ENCODE assay signal across 8 mouse cellular contexts in genomic region chr7:34390834-34391155, GRCm38 (mm10). TPM values are rescaled to one million over a fixed set of nuclear protein-coding genes. Genes with fewer than 3 reads are reported as not detected.
A peak's percentile ranks its signal among the peaks of the same experiment; 100 is the strongest.
DNase-seq lines count a peak whose midpoint lies in the region; ATAC-seq and TF ChIP-seq lines count a peak whose summit lies in the region.

No protein-coding gene starts in this region.

- H3K79me2 ChIP-seq in C2C12 (ENCODE audit: control insufficient read depth, insufficient read depth): peaks cover 45% of the 10 kb centered on the region

- peaks cover 16% of the 10 kb centered on the region for H3K36me3 ChIP-seq in C2C12 (ENCODE audit: control insufficient read depth, insufficient read depth)
- no peaks in the 10 kb centered on the region for H3K36me3 ChIP-seq in forebrain, embryonic 16.5 days (ENCODE audit: control insufficient read depth, insufficient read depth)
- no peaks in the 10 kb centered on the region for H3K36me3 ChIP-seq in hindbrain, embryonic 13.5 days

- 74% methylated on average over 7 of the region's 7 CpGs for WGBS in forebrain, embryonic 16.5 days
- WGBS in hindbrain, embryonic 13.5 days: 58% methylated on average over 7 of the region's 7 CpGs

- no peak overlapping the region for H3ac ChIP-seq in C2C12 (ENCODE audit: control insufficient read depth, insufficient read length, low read depth)

- no peak overlapping the region for H3K27ac ChIP-seq in forebrain, embryonic 16.5 days (ENCODE audit: low read length)
- H3K27ac ChIP-seq in hindbrain, embryonic 13.5 days: peak overlapping the region; percentile 99; the same call in 1 of the 2 replicates

- no peak for ATAC-seq in forebrain, embryonic 16.5 days
- ATAC-seq in hindbrain, embryonic 13.5 days (ENCODE audit: low FRiP score): no peak
- ATAC-seq in CD4-positive, CD25-positive, alpha-beta regulatory T cell, adult 4 months: no peak

- H3K27me3 ChIP-seq in C2C12 (ENCODE audit: control insufficient read depth, insufficient read depth, insufficient read length): no peaks in the 10 kb centered on the region
- no peaks in the 10 kb centered on the region for H3K27me3 ChIP-seq in forebrain, embryonic 16.5 days (replicated peaks; ENCODE audit: control insufficient read depth, insufficient read depth, low read length)
- no peaks in the 10 kb centered on the region for H3K27me3 ChIP-seq in hindbrain, embryonic 13.5 days

- H3K4me1 ChIP-seq in forebrain, embryonic 16.5 days (replicated peaks; ENCODE audit: control insufficient read depth, insufficient read depth, low read length): peaks cover 36% of the 10 kb centered on the region
- H3K4me1 ChIP-seq in hindbrain, embryonic 13.5 days (replicated peaks): peaks cover 36% of the 10 kb centered on the region

- no peaks in the 10 kb centered on the region for H3K9me3 ChIP-seq in forebrain, embryonic 16.5 days (ENCODE audit: control insufficient read depth, low read length)
- H3K9me3 ChIP-seq in hindbrain, embryonic 13.5 days: no peaks in the 10 kb centered on the region

- TF ChIP-seq CTCF in C2C12 (IDR thresholded peaks at IDR 0.05; ENCODE audit: control insufficient read depth, insufficient read depth, insufficient read length): no peak

- H3K79me3 ChIP-seq in C2C12 (ENCODE audit: low read depth): peaks cover 32% of the 10 kb centered on the region

- H3K4me2 ChIP-seq in forebrain, embryonic 16.5 days (ENCODE audit: low read length): peak overlapping the region; percentile 70
- H3K4me2 ChIP-seq in hindbrain, embryonic 13.5 days: peak overlapping the region; percentile 85

- H3K4me3 ChIP-seq in C2C12 (ENCODE audit: insufficient read depth, poor library complexity, severe bottlenecking): no peak overlapping the region
- H3K4me3 ChIP-seq in forebrain, embryonic 16.5 days (replicated peaks; ENCODE audit: low read length): no peak overlapping the region; the same call in 1 of the 2 replicates
- peak overlapping the region; percentile 94 for H3K4me3 ChIP-seq in hindbrain, embryonic 13.5 days

- peak overlapping the region; percentile 98; the same call in 1 of the 2 replicates for H3K9ac ChIP-seq in forebrain, embryonic 16.5 days (replicated peaks; ENCODE audit: low read depth, low read length)
- H3K9ac ChIP-seq in hindbrain, embryonic 13.5 days: peak overlapping the region; percentile 98

- DNase-seq in cerebellum, postnatal 14 days: peak; percentile 49 to 59
- no peak for DNase-seq in cerebellum, adult 8-10 months
- DNase-seq in lung, postnatal 36 days: peak; percentile 45
- no peak for DNase-seq in urinary bladder, adult 2 months (ENCODE audit: low spot score)

TF ChIP-seq in C2C12, 6 proteins besides CTCF, POLR2A, EP300 and RAD21:
- peak; percentile 34 for TF ChIP-seq MYOD1 (IDR thresholded peaks at IDR 0.05; ENCODE audit: control insufficient read depth, insufficient read length, low read depth)
- TF ChIP-seq CEBPB (IDR thresholded peaks at IDR 0.05; ENCODE audit: low read depth): peak; percentile 48
- TF ChIP-seq USF1 (IDR thresholded peaks at IDR 0.05; ENCODE audit: low read depth): no peak
TF ChIP-seq in C2C12: peak in this region for 2.

RNA-seq across cellular contexts. Expression of gene Lsm14a, which starts 2.3 kb away (rescaled TPM):
- 41.9 TPM for polyA plus RNA-seq in C2C12 (2012; fragmentation: generic; extraction: Trizol)
- 71.0 and 76.3 TPM in 2 replicates for polyA plus RNA-seq in forebrain, embryonic 16.5 days (2015; fragmentation: Nextera tagmentation; extraction: Ambion mirVana)
- polyA plus RNA-seq in hindbrain, embryonic 13.5 days (2015; fragmentation: Nextera tagmentation; extraction: Ambion mirVana): 67.3 and 68.1 TPM in 2 replicates
- polyA plus RNA-seq in CD4-positive, CD25-positive, alpha-beta regulatory T cell, adult 4 months (2017; shearing (Covaris generic)): 10 to 100 TPM; 30.7 to 49.8 TPM
- 61.6 and 77.2 TPM in 2 replicates for polyA plus RNA-seq in urinary bladder, adult 2 months (2012; rRNA removed)

Comparison
In these comparisons a context has a peak if more than half of its experiments do, and no peak if none do; other contexts are left out.
1. DNase-seq: peak in cerebellum, postnatal 14 days (2 of 2) and lung, postnatal 36 days (single experiment); none in cerebellum, adult 8-10 months (single experiment) and urinary bladder, adult 2 months (single experiment).